Mouse (Mus musculus): Measurements from ENCODE around the gene Hist1h1d. TPM values are rescaled to one million over a fixed set of nuclear protein-coding genes. Genes with fewer than 3 reads are reported as not detected.
"Not testable (repeated sequence)": the region's sequence is repeated elsewhere in the genome, so short reads cannot be mapped to it uniquely, and the experiment has no call there.

The Hist1h1d gene
- polyA plus RNA-seq, 1 experiment from 2014 or later = 0.51 TPM

DNA sequence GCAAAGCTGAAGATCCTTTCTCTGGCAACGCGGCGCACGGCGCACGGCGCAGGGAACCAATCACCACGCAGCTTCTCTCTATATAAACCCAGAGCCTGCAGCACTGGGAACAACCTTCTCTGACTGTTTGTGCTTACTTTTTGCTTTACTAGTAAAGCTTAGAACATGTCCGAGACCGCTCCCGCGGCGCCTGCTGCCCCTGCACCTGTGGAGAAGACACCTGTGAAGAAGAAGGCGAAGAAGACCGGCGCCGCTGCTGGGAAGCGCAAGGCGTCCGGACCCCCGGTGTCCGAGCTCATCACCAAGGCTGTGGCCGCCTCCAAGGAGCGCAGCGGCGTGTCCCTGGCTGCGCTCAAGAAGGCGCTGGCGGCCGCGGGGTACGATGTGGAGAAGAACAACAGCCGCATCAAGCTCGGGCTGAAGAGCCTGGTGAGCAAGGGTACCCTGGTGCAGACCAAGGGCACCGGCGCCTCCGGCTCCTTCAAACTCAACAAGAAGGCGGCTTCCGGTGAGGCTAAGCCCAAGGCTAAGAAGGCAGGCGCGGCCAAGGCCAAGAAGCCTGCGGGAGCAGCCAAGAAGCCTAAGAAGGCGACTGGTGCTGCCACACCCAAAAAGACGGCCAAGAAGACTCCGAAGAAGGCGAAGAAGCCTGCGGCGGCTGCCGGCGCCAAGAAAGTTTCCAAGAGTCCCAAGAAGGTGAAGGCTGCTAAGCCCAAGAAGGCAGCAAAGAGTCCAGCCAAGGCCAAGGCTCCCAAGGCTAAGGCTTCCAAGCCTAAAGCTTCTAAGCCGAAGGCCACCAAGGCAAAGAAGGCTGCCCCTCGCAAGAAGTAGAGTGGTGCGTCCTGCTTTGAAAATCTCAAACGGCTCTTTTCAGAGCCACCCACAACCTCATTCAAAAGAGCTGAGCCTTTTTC, 2.1 kb downstream of the Hist1h1d start:
- peak overlapping the region; percentile 97 for H3K27ac ChIP-seq
- H3K4me3 ChIP-seq = peak overlapping the region; percentile 56
- under 1% methylated on average over 54 of the region's 54 CpGs for WGBS
- no peaks in the 10 kb centered on the region for H3K27me3 ChIP-seq
- no peaks in the 10 kb centered on the region for H3K36me3 ChIP-seq
- peaks cover 20% of the 10 kb centered on the region for H3K4me1 ChIP-seq
- H3K9ac ChIP-seq = peak overlapping the region; percentile 64
- no peaks in the 10 kb centered on the region for H3K9me3 ChIP-seq
- peak; percentile 88 for ATAC-seq (ENCODE audit: insufficient number of reproducible peaks, low FRiP score, low TSS enrichment, low read depth)
- H3K4me2 ChIP-seq = peak overlapping the region; percentile 92

DNA sequence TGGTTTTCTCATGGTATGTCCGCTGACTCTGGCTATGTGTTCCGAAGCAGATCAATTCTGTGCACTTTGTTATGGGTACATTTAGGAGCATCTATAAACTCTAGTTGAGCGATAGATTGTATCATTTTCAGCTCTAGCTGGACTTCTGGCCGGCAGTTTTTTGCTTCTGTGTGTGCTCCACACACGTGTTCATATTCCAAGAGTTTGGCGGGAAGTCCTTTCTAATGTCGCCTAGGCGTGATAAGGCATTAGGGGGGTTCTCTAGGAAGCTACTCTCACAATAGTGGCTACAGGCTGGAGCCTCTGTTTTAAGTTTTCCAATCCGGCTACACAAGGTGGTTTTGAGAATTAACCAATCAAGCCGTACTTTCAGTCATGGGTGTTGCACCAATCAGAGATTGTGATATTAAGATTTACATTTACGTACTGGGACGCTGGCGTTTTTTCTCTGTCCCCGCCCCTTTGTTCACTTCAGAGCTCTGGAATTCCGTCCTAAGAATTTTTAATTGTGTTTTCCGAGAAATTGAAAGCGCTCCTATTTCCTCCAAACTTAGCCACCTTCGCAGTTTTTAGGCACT, 2.9 kb downstream of the Hist1h1d start:
- Histone ChIP-seq H3K27ac (peak overlapping the region; percentile 97), H3K9me3 (no peaks in the 10 kb centered on the region), H3K4me2 (peak overlapping the region; percentile 92), H3K27me3 (no peaks in the 10 kb centered on the region), H3K9ac (peak overlapping the region; percentile 64), H3K4me1 (peaks cover 15% of the 10 kb centered on the region), H3K4me3 (peak overlapping the region; percentile 56), H3K36me3 (no peaks in the 10 kb centered on the region)
- peak; percentile 78 for ATAC-seq (ENCODE audit: insufficient number of reproducible peaks, low FRiP score, low TSS enrichment, low read depth)
- under 1% methylated on average over 18 of the region's 18 CpGs for WGBS

DNA sequence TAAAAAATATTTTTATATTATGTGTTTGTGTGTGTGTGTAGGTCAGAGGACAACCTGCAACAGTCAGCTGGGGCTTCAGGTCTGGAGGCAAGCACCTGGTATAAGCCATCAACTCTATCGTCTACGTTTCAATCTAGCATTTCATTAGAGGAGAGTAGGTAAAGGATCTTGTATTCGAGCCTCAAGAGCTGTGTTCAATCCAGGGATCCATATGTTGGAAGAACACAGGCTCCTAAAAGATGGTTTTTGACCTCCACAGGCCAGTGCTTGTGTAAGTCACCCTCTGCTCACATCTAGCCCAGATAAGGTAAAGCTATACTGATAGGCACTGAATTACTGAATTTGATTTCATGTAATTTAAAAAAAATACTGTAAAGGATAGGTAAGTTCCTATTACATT, 3.8 kb downstream of the Hist1h1d start:
- Histone ChIP-seq H3K27me3 (no peaks in the 10 kb centered on the region), H3K9ac (no peak overlapping the region), H3K36me3 (no peaks in the 10 kb centered on the region), H3K4me2 (peak overlapping the region; percentile 22; the same call in 1 of the 2 replicates), H3K27ac (peak overlapping the region; percentile 97), H3K4me3 (no peak overlapping the region), H3K9me3 (no peaks in the 10 kb centered on the region), H3K4me1 (peaks cover 15% of the 10 kb centered on the region)
- no peak for ATAC-seq (ENCODE audit: insufficient number of reproducible peaks, low FRiP score, low TSS enrichment, low read depth)
- WGBS = 58% methylated on average over 3 of the region's 3 CpGs

- 25% methylated on average over 2 of the region's 2 CpGs for WGBS
- H3K9ac ChIP-seq; H3K4me1 ChIP-seq; H3K27me3 ChIP-seq; ATAC-seq (ENCODE audit: insufficient number of reproducible peaks, low FRiP score, low TSS enrichment, low read depth); H3K9me3 ChIP-seq; H3K36me3 ChIP-seq; H3K4me3 ChIP-seq; H3K27ac ChIP-seq; H3K4me2 ChIP-seq: not testable (repeated sequence)
These were observed 7.6 kb downstream of the Hist1h1d start for GRCm38 (mm10) chr13:23560699-23561098.

DNA sequence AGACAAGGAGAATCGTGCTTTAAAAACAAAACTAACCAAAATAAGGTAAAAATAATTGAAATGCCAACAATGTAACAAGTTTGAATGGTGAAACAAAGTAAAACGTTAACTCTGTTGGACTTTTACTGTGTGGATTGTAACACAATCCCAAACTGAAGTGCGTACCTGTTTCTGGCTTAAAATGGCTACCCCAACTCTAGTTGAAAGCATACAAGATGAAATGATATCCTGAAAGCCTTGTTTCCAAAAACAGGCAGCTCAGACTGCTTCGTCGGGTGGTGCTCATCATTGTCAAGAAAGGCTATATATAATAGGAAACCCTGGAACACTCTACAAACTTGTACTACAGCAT, 8.4 kb downstream of the Hist1h1d start:
- ATAC-seq (ENCODE audit: insufficient number of reproducible peaks, low FRiP score, low TSS enrichment, low read depth); H3K9me3 ChIP-seq; H3K36me3 ChIP-seq; H3K27me3 ChIP-seq; H3K9ac ChIP-seq; H3K4me1 ChIP-seq: not testable (repeated sequence)
- Histone ChIP-seq H3K4me2 (peak overlapping the region; percentile 62), H3K4me3 (peak overlapping the region; percentile 49), H3K27ac (peak overlapping the region; percentile 96; the same call in 1 of the 2 replicates)
- 0% methylated on average over 2 of the region's 5 CpGs for WGBS

DNA sequence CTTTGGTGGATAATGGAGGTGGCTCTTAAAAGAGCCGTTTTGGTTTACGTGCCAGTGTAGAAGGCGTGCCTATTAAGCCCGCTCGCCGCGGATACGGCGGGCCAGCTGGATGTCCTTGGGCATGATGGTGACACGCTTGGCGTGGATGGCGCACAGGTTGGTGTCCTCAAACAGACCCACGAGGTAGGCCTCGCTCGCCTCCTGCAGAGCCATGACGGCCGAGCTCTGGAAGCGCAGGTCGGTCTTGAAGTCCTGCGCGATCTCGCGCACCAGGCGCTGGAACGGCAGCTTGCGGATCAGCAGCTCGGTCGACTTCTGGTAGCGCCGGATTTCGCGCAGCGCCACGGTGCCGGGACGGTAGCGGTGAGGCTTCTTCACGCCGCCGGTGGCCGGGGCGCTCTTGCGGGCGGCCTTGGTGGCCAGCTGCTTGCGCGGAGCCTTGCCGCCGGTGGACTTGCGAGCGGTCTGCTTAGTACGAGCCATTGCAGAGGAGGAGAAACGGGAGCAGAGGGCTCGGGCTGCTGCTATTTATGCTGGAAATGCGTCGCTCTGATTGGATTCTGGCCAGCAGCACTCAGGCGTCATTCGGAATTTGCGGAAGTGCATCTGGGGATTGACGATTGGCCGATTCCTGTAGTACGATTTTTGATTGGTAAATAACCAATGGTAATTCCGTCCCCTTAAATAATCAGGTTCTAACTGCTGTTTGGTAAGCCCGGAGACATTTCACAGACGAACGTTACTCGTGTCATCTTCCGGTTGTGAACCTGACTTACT, 9.0 kb downstream of the Hist1h1d start, which contains the start of gene Hist1h3e:
Hist1h3e (minus strand) TSS at position 487 of the 777 bp plus-strand sequence.
- Histone ChIP-seq H3K4me2 (peak within 1 kb of the TSS; percentile 62), H3K9ac (peak within 1 kb of the TSS; percentile 31; the same call in 1 of the 2 replicates), H3K4me3 (peak within 1 kb of the TSS; percentile 49), H3K27ac (peak within 1 kb of the TSS; percentile 96)
- not testable (repeated sequence) for H3K27me3 ChIP-seq, H3K9me3 ChIP-seq, H3K36me3 ChIP-seq, H3K4me1 ChIP-seq
- under 1% methylated on average over 67 of the region's 67 CpGs for WGBS
- ATAC-seq (ENCODE audit: insufficient number of reproducible peaks, low FRiP score, low TSS enrichment, low read depth) = peak; percentile 88

- H3K27me3 ChIP-seq = no peaks in the 10 kb centered on the region
- ATAC-seq (ENCODE audit: insufficient number of reproducible peaks, low FRiP score, low TSS enrichment, low read depth) = 0 out of 2 replicates have a peak, but pooled peaks have one; percentile 16
- peak overlapping the region; percentile 49 for H3K4me3 ChIP-seq
- H3K4me2 ChIP-seq = peak overlapping the region; percentile 62
- no peaks in the 10 kb centered on the region for H3K9me3 ChIP-seq
- H3K27ac ChIP-seq = peak overlapping the region; percentile 96
- no peak overlapping the region; the same call in 1 of the 2 replicates for H3K9ac ChIP-seq
- H3K4me1 ChIP-seq = no peaks in the 10 kb centered on the region
- 3% methylated on average over 18 of the region's 18 CpGs for WGBS
- H3K36me3 ChIP-seq = no peaks in the 10 kb centered on the region
These were observed 9.8 kb downstream of the Hist1h1d start for GRCm38 (mm10) chr13:23562699-23563462.

GRCm38 (mm10) chr13:23564482-23564881, 11.4 kb downstream of the Hist1h1d start:
- Histone ChIP-seq H3K4me2 (no peak overlapping the region), H3K9me3 (no peaks in the 10 kb centered on the region), H3K4me1 (no peaks in the 10 kb centered on the region), H3K9ac (no peak overlapping the region), H3K27me3 (no peaks in the 10 kb centered on the region), H3K27ac (no peak overlapping the region), H3K4me3 (no peak overlapping the region), H3K36me3 (no peaks in the 10 kb centered on the region)
- WGBS = 81% methylated on average over 2 of the region's 2 CpGs
- ATAC-seq (ENCODE audit: insufficient number of reproducible peaks, low FRiP score, low TSS enrichment, low read depth) = no peak

GRCm38 (mm10) chr13:23570261-23571021, 17.4 kb downstream of the Hist1h1d start:
- Histone ChIP-seq H3K4me3 (peak overlapping the region; percentile 43), H3K4me2 (peak overlapping the region; percentile 53), H3K27ac (peak overlapping the region; percentile 94), H3K9ac (0 out of 2 replicates have a peak overlapping the region, but pooled peaks have one; percentile 35), H3K4me1 (peaks cover 16% of the 10 kb centered on the region)
- WGBS = under 1% methylated on average over 23 of the region's 41 CpGs
- not testable (repeated sequence) for H3K9me3 ChIP-seq; ATAC-seq (ENCODE audit: insufficient number of reproducible peaks, low FRiP score, low TSS enrichment, low read depth); H3K27me3 ChIP-seq; H3K36me3 ChIP-seq

- H3K4me2 ChIP-seq = peak within 1 kb of the TSS; percentile 53
- peak; percentile 91 for ATAC-seq (ENCODE audit: insufficient number of reproducible peaks, low FRiP score, low TSS enrichment, low read depth)
- H3K9ac ChIP-seq = peak within 1 kb of the TSS; percentile 40
- under 1% methylated on average over 18 of the region's 18 CpGs for WGBS
- peak within 1 kb of the TSS; percentile 43 for H3K4me3 ChIP-seq
- peaks cover 17% of the 10 kb centered on the region for H3K4me1 ChIP-seq
- H3K27me3 ChIP-seq = no peaks in the 10 kb centered on the region
- no peaks in the 10 kb centered on the region for H3K36me3 ChIP-seq
- no peaks in the 10 kb centered on the region for H3K9me3 ChIP-seq
- H3K27ac ChIP-seq = peak within 1 kb of the TSS; percentile 94
These were observed 18.0 kb downstream of the Hist1h1d start, which contains the start of the genes Hist1h2ae and Hist1h2bg for GRCm38 (mm10) chr13:23571022-23571503. Gene Hist1h2ae, minus strand, starts transcription at chr13:23571220. Gene Hist1h2bg, plus strand, starts transcription at chr13:23571396.

Data from limb, embryonic 15.5 days (tissue).